Mouse (Mus musculus): ENCODE data around the gene Slc26a3.

Slc26a3 gene

DNA sequence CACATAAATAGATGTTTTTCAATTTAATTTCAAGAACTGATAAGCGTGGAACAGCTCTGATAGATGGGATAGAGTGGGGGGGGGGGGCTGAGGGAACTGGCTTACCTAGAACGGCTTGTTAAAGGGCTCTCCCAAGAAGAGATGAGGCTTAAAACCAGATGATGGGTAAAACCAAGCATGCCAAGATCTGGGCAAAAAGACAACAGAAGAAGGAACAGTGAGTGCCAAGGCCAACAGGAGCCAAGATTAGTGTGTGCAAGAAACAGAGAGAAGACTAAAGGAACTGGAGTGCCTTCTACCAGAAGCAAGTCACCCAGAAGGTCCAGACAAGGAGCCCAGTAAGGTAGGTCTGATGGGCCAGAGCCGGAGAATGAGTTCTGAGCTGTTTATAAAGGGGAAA is at the start of gene Slc26a3:
TSS of gene Slc26a3 (plus strand) at position 301 of the 400 bp plus-strand sequence.
- no peak for DNase-seq (ENCODE audit: low spot score)

DNA sequence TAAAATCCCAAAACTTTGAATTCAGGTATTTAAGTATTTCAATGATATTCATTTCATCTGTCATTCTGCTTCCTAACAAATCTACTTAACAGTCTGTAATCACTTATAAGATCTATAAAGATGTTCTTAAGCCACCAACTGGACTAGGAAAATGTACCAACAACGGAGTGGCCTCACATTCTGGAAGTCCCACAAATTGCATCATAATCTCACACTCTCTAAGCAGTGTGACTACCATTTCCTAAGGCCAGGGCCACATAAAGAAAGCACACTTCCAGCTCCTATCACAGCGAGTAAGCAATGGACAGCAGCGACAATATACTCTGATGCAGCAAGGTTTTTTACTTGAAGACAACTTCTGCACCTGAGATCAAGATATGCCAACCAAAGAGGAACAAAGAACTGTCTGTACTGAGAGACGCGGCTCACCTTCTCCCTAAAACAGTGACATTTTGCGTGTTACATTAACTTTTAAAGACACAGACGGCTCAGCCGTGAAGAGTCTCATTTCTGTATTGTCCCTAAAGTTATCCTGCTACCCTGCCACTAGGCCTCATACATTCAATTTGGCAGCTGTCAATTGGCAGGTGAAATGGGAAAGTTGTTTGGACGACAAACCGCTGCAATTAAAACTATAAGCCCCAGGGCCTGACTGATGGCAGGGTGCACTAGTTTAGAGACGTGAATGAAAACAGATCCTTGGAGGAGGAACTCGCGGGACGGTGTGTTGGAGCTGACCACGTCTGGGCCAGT is 40.3 kb upstream of the Slc26a3 start:
- DNase-seq (ENCODE audit: low spot score), result no peak

DNA sequence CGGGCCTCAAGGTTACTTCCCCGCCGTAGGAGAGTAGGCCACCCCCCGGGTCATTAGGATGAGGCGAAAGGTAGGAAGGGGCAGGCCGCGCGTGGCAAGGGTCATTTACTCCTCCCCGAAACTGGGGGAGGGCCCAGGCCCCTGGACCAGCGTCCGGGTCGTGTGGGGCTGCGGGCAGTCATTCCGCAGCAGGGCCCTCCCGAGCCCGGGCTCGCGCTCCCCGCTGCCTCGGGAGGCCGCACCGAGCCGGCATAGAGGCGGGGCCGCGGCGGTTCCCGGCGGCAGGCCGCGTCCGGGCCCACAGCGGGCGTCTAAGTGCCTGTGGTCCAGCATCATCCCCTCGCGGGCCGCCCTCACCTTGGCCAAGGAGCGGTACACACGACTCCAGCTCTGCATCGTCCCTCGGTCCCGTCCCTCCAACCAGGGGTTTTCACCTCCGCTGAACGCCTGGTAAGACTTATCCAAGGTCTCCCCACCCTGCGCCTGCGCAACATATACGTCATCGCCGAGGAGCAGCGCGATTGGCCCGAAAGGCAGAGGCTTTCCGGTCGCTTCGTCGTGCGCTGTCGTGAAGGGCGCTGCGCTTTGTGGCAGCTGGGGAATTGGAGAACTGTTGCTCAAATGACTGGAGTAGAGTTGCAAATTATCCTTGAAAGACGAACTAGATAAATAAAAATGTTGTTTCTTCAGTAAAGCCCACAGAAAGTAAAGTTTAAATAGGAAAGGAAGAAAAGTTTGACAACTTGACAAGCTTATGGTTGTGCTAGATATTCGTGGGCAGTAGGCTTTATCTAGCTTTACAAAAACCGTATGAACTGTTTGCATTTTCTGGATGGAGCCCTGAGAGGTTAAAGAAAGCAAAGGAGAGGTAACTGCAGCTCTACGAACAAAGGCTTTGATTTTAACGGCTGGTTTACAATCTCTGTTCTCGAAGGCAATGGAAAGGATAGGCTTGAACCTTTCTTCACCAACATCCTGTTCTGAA is 39.4 kb upstream of the Slc26a3 start, which contains the start of gene Dld:
TSS of gene Dld (minus strand) at position 510 of the 985 bp plus-strand sequence.
- peak; percentile 86 for DNase-seq (ENCODE audit: low spot score)

DNA sequence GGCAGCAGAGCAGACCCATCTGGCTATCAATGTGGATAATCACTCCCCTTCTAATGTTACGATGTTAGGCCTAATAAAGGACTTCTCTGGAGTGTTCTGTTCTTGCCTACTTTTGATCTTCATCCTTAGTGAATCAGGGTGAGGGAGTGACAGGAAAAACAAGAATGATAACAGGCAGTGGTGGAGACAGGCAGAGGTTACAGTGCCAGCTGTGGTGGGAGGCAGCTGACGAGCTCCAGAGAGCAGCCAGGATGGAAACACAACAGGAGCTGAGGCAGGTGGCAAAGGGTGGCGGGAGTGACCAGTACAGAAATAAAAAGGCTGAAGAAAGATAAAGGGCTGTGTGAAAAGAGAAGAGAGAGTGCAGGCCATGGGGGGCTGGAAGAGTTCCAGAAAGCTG is 24.2 kb upstream of the Slc26a3 start:
- no peak for DNase-seq (ENCODE audit: low spot score)

DNA sequence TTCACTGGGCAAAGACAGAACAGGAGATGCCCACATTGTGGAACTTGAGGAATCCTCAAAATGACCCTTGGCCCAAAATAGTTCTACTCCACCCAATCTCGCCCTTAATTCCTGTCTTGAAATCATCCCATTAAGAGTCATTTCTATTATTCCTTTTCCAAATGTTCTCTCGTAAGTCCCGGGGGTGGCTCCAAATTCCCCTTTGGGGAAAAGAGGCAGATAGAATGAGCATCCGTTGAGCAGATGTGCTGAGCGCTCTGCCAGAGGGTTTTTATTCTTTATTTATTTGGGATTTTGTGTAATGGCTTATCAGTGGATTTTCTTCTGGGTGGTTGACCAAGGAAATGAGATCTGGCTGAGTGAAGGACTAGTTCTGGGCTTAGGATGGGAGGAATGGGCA is 22.9 kb upstream of the Slc26a3 start:
- DNase-seq (ENCODE audit: low spot score), result no peak

DNA sequence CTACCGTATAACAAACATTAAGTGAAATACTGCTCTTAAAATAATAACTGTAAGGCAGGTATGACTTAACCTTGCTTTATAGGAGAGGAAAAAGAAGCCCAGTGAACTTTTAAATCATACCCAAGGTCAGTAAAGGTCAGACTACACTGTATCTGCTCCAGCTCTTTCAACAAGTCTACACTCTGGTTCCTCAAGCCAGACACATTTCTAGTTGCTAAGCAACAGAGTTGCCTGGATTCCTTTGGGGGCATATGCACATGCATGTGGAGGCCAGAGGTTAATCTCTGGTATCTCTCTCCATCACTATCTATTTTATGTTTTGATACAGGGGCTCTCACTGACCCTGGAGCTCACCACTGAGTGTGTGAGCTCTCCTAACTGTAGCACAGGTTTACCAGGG is 21.6 kb upstream of the Slc26a3 start:
- no peak for DNase-seq (ENCODE audit: low spot score)

DNA sequence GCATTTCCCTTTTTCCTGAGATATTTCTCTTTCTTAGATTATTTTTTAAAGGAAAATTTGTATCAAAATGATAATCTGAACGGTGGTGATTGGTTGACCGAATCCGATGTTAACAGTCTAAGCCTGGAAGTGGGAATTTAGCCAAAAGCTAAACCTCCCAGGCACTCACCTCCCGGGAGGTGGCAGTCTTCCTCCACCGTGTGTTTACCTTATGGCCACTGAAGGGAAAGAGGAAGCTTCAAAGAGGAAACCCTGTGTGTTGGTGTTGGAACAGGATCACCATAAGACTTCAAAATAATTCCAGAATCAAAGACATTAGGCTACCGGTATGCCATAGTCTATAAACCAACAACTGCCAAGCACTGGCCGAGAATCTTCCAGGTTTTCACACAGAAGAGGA is 21.0 kb upstream of the Slc26a3 start:
- DNase-seq (ENCODE audit: low spot score), result no peak

DNA sequence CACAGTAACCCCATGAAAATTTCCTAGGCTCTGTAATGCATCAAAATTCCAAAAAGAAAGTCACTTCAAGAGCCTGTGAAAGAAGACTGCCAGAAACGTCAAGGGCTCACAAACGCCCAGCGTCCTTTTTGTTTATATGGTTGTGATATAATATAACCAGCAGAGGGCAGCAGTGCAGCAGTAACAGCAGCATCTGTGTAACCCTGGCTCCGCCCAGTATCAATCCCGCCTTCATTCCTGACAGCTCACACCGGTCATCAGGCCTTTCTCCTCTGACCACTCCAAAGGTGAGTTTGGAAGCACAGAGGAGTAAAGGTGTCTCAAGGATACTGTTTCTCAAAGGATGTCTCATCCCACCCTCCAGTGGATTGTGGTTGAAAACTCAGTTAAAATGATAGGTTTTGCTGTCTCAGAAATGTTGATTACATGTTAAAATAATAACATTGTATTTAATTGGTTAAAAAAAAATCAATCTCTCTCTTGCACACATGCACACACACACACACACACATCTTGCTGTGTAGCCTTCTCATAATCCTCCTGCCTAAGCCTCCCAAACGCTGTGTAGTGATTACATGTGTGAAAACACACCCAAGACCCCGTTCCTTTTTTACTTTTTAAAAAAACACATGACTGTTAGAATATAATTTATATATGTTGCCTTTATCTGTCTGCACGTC is 15.9 kb upstream of the Slc26a3 start:
- peak; percentile 51 for DNase-seq (ENCODE audit: low spot score)

DNA sequence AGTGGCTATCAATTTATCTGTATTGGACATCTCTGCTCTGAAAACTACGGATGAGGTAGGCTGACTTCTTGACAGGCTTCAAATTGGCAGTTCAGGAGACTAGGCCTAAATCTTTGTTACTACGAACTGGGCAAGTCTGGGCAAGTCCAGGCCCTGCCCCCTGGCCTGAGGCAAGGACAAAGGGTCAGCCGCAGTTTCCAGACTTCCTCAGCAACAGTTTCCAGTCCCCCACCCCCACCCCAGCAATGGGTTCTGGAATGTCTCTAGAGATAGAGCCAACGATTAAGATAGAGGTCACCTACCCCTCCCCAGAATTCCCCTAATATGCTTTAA is 15.4 kb upstream of the Slc26a3 start:
- no peak for DNase-seq (ENCODE audit: low spot score)

DNA sequence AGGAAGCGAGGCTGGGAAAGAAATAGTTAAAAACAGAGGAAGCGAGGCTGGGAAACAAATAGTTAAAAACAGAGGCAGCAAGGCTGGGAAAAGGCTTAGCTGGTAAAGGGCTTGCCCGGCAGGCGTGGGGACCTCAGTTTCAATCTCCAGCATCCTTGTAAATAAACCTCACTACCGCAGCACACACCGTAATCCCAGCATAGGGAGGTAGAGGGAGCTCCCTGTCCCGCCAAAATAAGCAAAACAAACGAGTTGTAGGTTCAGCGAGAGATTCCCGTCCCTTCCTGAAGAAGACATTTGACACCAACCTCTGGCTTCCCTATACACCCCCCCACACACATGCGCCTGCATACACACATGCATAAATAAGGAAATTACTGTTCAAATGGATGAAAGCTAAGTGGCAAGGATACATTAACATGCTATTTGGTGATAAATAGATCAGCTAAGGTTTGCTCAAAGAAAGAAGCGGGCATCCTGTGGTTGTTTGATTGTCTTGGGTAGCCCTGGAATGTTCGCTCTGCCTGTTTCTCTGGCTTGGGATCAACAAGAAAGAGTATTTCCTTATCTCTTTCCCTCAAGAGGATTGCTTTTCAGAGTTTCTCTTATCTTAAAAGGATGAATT is 14.2 kb upstream of the Slc26a3 start:
- no peak for DNase-seq (ENCODE audit: low spot score)

DNA sequence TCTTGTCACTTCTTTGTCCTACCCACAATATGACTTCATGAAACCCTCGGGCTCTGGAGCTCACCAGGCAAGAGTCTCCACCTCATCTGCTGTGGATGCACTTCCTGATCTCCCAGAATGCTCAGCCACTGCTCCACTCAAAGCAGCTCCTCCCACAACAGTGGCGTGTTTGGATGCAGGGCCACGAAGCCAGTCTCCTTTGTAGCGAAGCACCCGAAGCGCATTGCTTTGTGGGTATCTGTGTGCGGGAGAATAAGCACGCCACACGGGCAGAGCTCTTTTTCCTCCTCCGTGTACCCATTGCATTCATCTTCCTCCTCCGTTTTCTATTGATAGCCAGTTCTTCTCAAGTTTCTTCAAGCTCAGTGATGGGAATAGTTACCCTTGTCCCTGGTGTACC is 13.4 kb upstream of the Slc26a3 start:
- DNase-seq (ENCODE audit: low spot score), result no peak

DNA sequence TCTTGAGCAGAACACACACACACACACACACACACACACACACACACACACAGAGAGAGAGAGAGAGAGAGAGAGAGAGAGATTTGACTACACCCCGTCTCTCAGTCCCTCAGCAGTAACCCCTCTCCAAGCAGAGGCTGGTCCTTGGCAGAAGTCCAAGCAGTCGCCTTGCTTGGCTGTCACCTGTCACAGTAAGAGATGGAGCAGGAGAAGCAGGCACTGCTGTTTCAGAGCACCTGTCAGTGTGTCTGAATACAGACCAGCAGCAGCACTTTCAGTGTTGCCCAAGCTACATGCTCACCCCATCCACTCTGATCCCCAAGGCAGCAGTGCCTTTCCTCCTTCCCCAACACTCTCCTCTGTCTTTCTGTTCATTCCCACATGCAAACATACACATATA is 9.8 kb upstream of the Slc26a3 start:
- no peak for DNase-seq (ENCODE audit: low spot score)

DNA sequence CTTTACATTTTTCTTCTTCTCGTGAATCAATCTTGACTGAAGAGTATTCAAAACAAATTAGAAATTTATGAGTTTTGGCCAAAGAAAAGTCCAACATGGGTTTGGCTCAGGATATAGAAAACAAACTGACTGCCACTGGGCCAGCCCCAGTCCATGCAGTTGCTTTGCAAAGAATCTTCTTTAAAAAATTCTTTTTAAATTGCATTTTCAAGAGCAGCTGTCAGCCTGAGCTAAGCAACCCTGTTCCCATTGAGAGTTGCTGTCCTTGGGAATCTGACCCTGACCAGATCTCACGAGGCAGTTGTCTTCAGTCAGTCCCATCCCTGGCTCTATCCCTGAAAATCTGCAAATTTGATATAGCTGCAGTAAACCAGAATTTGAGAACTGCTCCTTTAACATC is 8.2 kb upstream of the Slc26a3 start:
- no peak for DNase-seq (ENCODE audit: low spot score)

DNA sequence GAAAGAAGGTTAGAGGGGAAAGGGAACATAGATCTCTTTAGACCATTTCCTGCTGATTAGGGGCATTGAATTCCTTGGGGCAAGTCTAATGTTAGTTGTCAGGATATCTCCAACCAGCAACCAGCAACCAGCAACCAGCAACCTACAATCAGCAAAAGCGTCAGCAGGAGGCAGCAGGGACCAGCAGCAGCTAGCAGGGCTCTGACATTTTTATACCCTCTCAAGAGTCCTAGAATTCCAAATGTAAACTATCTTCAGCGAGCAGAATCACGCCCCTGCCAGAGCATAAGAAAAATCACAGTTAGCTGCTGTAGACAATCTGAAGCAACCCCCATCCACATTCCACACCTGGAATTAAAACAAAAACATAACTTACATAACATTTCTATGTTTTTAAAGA is 3.4 kb upstream of the Slc26a3 start:
- no peak for DNase-seq (ENCODE audit: low spot score)

DNA sequence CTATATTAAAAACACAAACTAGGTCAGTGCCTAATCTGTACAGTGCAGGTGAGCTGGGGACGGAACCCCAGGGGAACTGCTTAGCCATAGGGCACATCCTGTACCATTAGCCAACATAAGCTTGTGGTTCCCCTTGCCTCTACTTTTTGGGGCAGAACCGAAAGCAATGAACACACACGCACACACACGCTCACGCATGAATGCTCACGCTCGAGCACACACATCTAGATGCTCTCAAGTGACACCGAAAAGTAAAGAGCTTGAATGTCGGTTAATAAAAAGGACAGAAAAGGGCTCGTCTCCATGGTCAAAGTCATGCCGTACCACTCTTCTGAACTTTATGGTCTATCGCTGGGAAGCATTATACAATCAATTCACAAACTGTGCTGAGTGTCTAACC is 1.0 kb downstream of the Slc26a3 start:
- DNase-seq (ENCODE audit: low spot score), result no peak

DNA sequence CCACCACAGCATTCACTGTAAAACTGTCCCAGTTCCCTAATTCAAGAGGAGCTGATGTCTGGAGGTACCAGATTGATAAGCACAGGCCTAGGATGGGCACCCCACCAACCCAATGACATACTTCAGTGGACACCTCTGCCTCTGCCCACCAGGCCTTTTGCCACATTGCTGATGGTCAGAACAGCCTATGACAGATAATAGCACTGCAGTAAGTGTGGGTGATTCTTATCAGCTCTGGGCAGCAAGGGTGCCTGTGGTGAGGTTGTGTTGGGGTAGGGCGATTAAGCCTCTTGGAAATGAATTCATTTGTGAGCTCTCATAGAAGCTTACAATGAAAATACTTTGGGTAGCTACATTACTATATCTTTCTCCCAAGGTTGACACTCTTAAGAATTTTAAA is 5.2 kb downstream of the Slc26a3 start:
- no peak for DNase-seq (ENCODE audit: low spot score)

DNA sequence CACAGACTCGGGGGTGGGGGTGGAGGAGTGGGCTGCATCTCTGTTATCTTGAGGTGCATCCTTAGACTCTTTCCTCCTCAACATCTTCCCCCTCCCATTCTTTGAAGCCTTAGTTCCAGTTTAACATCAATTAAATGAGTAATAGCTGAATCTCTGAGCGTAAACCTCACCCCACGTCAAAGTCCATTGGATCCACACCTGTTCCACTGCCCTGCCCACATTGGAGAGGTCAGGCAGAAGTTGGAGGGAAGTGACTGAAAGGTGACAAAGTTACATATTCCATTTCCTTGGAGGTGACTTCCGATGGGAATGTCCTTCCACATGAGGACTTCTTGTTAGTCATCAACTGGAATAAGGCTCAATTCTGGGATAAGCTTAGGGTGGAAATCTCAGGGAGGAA is 7.0 kb downstream of the Slc26a3 start:
- DNase-seq (ENCODE audit: low spot score), result no peak

DNA sequence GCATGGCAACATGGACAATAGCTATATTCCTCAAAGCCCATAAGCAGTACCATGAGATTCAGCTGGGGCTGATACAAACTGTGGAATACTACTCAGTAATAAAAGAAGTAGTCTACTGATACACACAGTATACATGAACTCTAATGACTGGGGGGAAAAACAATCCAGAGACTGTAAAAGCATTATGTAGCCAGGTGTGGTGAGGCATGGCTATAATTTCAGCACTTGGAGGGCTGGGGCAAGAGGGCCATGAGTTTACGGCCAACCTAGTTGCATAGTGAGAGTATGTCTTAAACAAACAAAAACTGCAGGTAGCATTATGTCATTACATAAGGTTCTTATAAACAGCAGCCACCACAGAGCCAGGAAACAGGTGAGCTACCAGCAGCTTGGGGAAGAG is 10.2 kb downstream of the Slc26a3 start:
- no peak for DNase-seq (ENCODE audit: low spot score)

DNA sequence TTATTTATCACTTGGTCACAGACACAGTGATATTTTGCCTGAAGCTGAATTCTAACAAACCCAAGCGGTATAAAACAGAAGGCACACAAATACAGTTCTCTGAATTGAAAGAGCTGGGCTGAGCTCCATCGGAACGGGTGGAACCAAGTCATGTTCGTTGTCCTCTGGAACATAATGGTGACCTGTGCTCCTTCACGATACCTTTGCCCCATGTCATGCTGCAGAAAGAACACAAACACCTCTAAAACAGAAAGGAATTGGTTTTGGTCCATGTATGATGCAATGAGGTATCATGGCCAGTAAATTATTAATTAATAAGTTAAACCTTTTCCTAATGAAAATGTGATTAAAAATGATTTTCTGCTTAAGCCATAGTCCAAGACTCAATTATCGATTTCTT is 11.3 kb downstream of the Slc26a3 start:
- DNase-seq (ENCODE audit: low spot score), result no peak

DNA sequence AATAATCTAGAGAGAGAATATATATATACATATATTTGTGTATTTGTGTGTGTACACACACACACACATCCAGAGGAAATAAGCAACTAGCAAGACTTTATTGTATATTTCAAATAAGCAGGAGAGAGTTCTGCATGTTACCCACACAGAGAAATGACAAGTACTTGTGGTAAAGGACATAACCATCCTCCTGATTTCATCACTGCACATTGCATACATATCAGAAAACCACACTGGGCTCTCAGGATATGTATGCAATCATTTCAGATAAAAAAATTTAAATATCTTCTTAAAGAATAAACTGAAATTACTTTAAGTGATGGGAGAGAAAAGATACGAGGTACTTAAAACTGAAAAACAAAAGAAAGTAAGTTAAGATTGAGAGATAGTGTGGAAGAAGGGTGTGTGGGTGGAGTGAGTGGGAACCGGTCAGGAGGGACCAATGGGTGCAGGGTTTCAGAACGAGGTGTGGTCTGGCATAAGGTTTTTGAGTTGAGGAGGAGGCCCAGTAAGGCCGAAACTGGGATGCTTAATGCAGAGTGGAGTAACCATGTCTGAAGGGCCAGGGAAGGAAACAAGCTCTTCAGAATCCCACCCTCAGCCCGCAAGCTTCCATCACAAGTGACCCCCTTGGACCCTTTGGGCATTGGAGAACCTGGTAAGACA is 14.0 kb downstream of the Slc26a3 start:
- no peak for DNase-seq (ENCODE audit: low spot score)

DNA sequence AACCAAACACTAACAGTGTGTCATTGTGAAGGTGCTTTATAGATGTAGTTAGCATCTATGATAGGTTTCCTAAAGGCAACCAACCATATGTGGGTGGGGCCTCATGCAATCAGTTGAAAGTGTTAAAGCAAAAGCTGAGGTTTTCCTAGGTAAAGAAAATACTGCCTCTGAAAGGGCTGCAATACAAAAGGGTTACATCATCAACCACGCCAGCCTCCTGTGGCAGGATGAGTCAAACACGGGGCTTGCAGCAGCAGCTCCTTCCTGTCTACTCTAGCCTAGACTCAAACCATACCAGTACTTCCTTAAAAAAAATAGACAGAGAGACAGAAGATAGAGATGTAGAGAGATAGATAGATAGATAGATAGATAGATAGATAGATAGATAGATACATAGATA is 25.3 kb downstream of the Slc26a3 start:
- DNase-seq (ENCODE audit: low spot score), result no peak
